Mouse (Mus musculus) testis, adult 2 months (tissue): ENCODE measurements around the gene Il23a. TPM values are rescaled to one million over a fixed set of nuclear protein-coding genes. Genes with fewer than 3 reads are reported as not detected.

Experiments used
- H3K27ac ChIP-seq: fragments of 200-500 bp; 2 replicates; pipeline ENCODE4 v1.5.1; 2012; ENCODE audit warnings: low read depth, low read length; ENCODE audit not compliant: control insufficient read depth, insufficient read depth
- H3K27me3 ChIP-seq: fragments of 200-500 bp; 2 replicates; pipeline ENCODE4 v1.6.1; 2012; ENCODE audit warnings: mild to moderate bottlenecking, low read length, moderate library complexity; ENCODE audit not compliant: control insufficient read depth, insufficient read depth
- H3K36me3 ChIP-seq: fragments of 200-500 bp; 2 replicates; pipeline ENCODE4 v1.6.1; 2012; ENCODE audit warnings: mild to moderate bottlenecking, low read length; ENCODE audit not compliant: control insufficient read depth, insufficient read depth
- H3K4me1 ChIP-seq: fragments of 200-500 bp; 2 replicates; pipeline ENCODE4 v1.6.1; 2012; ENCODE audit warnings: low read length; ENCODE audit not compliant: control insufficient read depth, insufficient read depth
- H3K4me3 ChIP-seq: fragments of 200-500 bp; 2 replicates; pipeline ENCODE4 v1.5.1; 2012; ENCODE audit warnings: low read depth, mild to moderate bottlenecking, low read length, moderate library complexity, mixed read lengths; ENCODE audit not compliant: control insufficient read depth
- CTCF ChIP-seq: fragments of 200-500 bp; IDR thresholded peaks from 2 replicates; pipeline ENCODE4 v1.5.1; 2012; ENCODE audit warnings: low read depth, mild to moderate bottlenecking, inconsistent platforms, low read length, moderate library complexity; ENCODE audit not compliant: control insufficient read depth, insufficient read depth, insufficient replicate concordance
- POLR2A ChIP-seq: fragments of 200-500 bp; IDR thresholded peaks from 2 replicates; pipeline ENCODE4 v1.6.1; 2012; ENCODE audit warnings: low read depth, mild to moderate bottlenecking, inconsistent platforms, low read length, moderate library complexity; ENCODE audit not compliant: control insufficient read depth
- polyA plus RNA-seq: library from polyadenylated mRNA; depleted of rRNA; stranded (reverse); fragments of >200 nt; gene quantifications from 2 replicates; pipeline ENCODE4 v1.2.3, GENCODE M21; 2012; rRNA removed

Gene Il23a
- polyA plus RNA-seq, result 0.06 and 0.36 TPM in 2 replicates

GRCm38 (mm10) chr10:128298702-128299171, at the start of gene Il23a:
TSS of gene Il23a (minus strand) at chr10:128298752.
- H3K27me3 ChIP-seq, result no peaks in the 10 kb centered on the region
- H3K4me1 ChIP-seq, result peaks cover 8% of the 10 kb centered on the region
- H3K36me3 ChIP-seq, result no peaks in the 10 kb centered on the region
- H3K27ac ChIP-seq, result no peak within 1 kb of the TSS
- TF ChIP-seq CTCF (no peak), POLR2A (no peak)
- H3K4me3 ChIP-seq, result no peak within 1 kb of the TSS

GRCm38 (mm10) chr10:128347541-128347940, 49.0 kb upstream of the Il23a start:
- peaks cover 3% of the 10 kb centered on the region; the same call in 1 of the 2 replicates for H3K36me3 ChIP-seq
- H3K4me1 ChIP-seq, result no peaks in the 10 kb centered on the region; the same call in 1 of the 2 replicates
- H3K27ac ChIP-seq, result no peak overlapping the region
- H3K27me3 ChIP-seq, result no peaks in the 10 kb centered on the region
- H3K4me3 ChIP-seq, result no peak overlapping the region
- TF ChIP-seq POLR2A, result no peak
- TF ChIP-seq CTCF, result no peak

GRCm38 (mm10) chr10:128344568-128345275, 46.2 kb upstream of the Il23a start:
- no peaks in the 10 kb centered on the region for H3K36me3 ChIP-seq
- no peaks in the 10 kb centered on the region; the same call in 1 of the 2 replicates for H3K4me1 ChIP-seq
- H3K4me3 ChIP-seq, result no peak overlapping the region
- no peaks in the 10 kb centered on the region for H3K27me3 ChIP-seq
- TF ChIP-seq POLR2A (no peak), CTCF (no peak)
- peak overlapping the region; percentile 58; the same call in 1 of the 2 replicates for H3K27ac ChIP-seq

GRCm38 (mm10) chr10:128343436-128343835, 44.9 kb upstream of the Il23a start:
- Histone ChIP-seq H3K4me3 (no peak overlapping the region), H3K4me1 (peaks cover under 1% of the 10 kb centered on the region; the same call in 1 of the 2 replicates), H3K27ac (no peak overlapping the region), H3K36me3 (no peaks in the 10 kb centered on the region), H3K27me3 (no peaks in the 10 kb centered on the region)
- TF ChIP-seq POLR2A (no peak), CTCF (no peak)

- TF ChIP-seq POLR2A (no peak), CTCF (no peak)
Observed at GRCm38 (mm10) chr10:128340257-128340656, 41.7 kb upstream of the Il23a start.

GRCm38 (mm10) chr10:128338948-128339347, 40.4 kb upstream of the Il23a start:
- H3K36me3 ChIP-seq, result no peaks in the 10 kb centered on the region
- no peak for TF ChIP-seq CTCF
- no peak for TF ChIP-seq POLR2A

More at GRCm38 (mm10) chr10:128340257-128340656, 41.7 kb upstream of the Il23a start:
- no peak overlapping the region for H3K27ac ChIP-seq
- H3K36me3 ChIP-seq, result no peaks in the 10 kb centered on the region
- H3K4me1 ChIP-seq, result peaks cover 6% of the 10 kb centered on the region
- no peaks in the 10 kb centered on the region for H3K27me3 ChIP-seq
- H3K4me3 ChIP-seq, result no peak overlapping the region; the same call in 1 of the 2 replicates

GRCm38 (mm10) chr10:128338415-128338814, 39.9 kb upstream of the Il23a start:
- peaks cover 6% of the 10 kb centered on the region for H3K4me1 ChIP-seq
- H3K27ac ChIP-seq, result peak overlapping the region; percentile 100
- H3K36me3 ChIP-seq, result no peaks in the 10 kb centered on the region
- TF ChIP-seq POLR2A (no peak), CTCF (no peak)
- H3K4me3 ChIP-seq, result peak overlapping the region; percentile 100
- H3K27me3 ChIP-seq, result no peaks in the 10 kb centered on the region

More at GRCm38 (mm10) chr10:128338948-128339347, 40.4 kb upstream of the Il23a start:
- H3K4me1 ChIP-seq, result peaks cover 6% of the 10 kb centered on the region
- peak overlapping the region; percentile 80 for H3K27ac ChIP-seq
- H3K27me3 ChIP-seq, result no peaks in the 10 kb centered on the region
- peak overlapping the region; percentile 58; the same call in 1 of the 2 replicates for H3K4me3 ChIP-seq
